Mouse (Mus musculus): ENCODE measurements around the gene Skp2. TPM values are rescaled to one million over a fixed set of nuclear protein-coding genes. Genes with fewer than 3 reads are reported as not detected.

The Skp2 gene
- polyA plus RNA-seq, 1 experiment from 2014 or later, result 29.0 TPM

DNA sequence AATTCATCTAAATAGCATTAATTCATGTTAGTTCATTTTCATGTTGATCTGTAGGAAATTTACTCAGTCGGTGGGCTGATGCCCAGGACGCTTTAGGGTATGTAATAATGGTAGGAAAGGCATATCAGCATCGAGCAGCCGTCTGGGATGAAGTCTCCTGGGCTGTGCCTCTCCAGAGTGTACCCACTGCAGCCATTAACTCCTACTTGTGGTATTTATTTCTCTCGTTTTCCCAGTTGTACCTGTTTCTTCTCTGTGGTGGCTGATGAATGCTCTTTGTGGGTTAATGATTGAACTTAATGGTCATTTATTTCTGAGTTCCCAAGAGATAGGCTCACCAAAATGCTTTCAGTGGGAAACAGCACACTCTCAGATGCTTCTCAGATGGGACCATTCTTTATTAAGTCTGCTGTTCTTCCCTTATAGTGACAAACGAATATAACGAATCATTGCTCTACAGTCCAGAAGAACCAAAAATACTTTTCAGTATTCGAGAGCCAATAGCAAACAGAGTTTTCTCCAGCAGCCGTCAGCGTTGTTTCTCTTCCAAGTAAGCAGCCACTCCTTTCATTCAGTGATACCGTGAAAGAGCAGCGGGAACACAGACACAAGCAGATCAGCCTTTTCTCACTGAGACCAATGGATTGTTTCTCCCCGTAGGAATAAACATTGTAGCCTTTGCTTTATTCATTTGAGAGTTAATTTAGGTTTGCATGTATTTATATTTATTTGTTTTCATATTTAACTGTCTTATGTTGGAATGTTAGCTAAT, 48.7 kb downstream of the Skp2 start:
- WGBS, result 75% methylated on average over 13 of the region's 13 CpGs
- H3K4me3 ChIP-seq (replicated peaks; ENCODE audit: low read depth, low read length), result no peak overlapping the region
- DNase-seq (ENCODE audit: low spot score) (no peak), ATAC-seq (replicated peaks; ENCODE audit: low FRiP score, low read depth) (0 out of 2 replicates have a peak, but pooled peaks have one; percentile 13)
- H3K9me3 ChIP-seq (replicated peaks; ENCODE audit: low read length), result no peaks in the 10 kb centered on the region
- H3K4me2 ChIP-seq (ENCODE audit: low read length), result no peak overlapping the region
- no peaks in the 10 kb centered on the region for H3K4me1 ChIP-seq (replicated peaks; ENCODE audit: insufficient read depth, low read length)
- no peak overlapping the region for H3K9ac ChIP-seq (ENCODE audit: low read depth, low read length)
- TF ChIP-seq CTCF (IDR thresholded peaks at IDR 0.05; ENCODE audit: low read depth), result no peak
- peaks cover 23% of the 10 kb centered on the region for H3K36me3 ChIP-seq (ENCODE audit: insufficient read depth, low read length)
- H3K27me3 ChIP-seq (ENCODE audit: insufficient read depth, low read length), result no peaks in the 10 kb centered on the region
- no peak overlapping the region for H3K27ac ChIP-seq

DNA sequence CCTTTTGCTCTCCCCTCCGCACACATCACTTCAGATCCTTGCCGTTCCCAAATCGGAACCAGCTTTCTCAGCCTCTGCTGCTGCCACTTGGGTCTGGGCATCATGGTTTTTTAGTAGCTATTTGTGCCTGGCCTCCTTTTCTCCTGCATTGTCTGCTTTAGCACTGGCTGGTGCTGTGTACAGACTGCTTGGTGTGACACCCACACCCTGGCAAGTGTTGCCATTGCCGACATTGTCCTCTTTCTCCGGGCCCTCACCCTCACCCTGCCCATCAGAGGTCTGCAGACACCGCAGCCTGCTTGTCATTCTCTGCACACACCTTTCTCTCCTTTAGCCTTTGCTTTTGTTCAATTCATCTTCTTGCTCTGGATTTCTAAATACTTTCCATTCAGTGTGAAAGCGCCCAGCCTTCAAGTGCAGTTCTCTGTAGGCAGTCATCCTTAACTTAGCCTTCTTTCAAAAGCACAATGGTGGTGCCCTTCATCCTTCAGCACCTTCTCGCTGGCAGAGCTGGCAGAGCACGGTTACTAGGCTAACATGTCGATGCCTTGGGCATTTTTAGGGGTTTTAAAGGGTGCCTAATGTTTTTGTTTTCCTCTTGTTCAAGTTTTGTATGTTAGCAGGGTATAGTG, 54.7 kb downstream of the Skp2 start:
- no peaks in the 10 kb centered on the region for H3K4me1 ChIP-seq (replicated peaks; ENCODE audit: insufficient read depth, low read length)
- H3K27ac ChIP-seq, result no peak overlapping the region
- H3K4me2 ChIP-seq (ENCODE audit: low read length), result no peak overlapping the region
- no peak for TF ChIP-seq CTCF (IDR thresholded peaks at IDR 0.05; ENCODE audit: low read depth)
- no peak for DNase-seq (ENCODE audit: low spot score)
- WGBS, result 92% methylated on average over 10 of the region's 10 CpGs
- H3K27me3 ChIP-seq (ENCODE audit: insufficient read depth, low read length), result no peaks in the 10 kb centered on the region
- ATAC-seq (replicated peaks; ENCODE audit: low FRiP score, low read depth), result no peak
- H3K36me3 ChIP-seq (ENCODE audit: insufficient read depth, low read length), result peaks cover 27% of the 10 kb centered on the region
- H3K9ac ChIP-seq (ENCODE audit: low read depth, low read length), result no peak overlapping the region
- no peak overlapping the region for H3K4me3 ChIP-seq (replicated peaks; ENCODE audit: low read depth, low read length)
- H3K9me3 ChIP-seq (replicated peaks; ENCODE audit: low read length), result no peaks in the 10 kb centered on the region

DNA sequence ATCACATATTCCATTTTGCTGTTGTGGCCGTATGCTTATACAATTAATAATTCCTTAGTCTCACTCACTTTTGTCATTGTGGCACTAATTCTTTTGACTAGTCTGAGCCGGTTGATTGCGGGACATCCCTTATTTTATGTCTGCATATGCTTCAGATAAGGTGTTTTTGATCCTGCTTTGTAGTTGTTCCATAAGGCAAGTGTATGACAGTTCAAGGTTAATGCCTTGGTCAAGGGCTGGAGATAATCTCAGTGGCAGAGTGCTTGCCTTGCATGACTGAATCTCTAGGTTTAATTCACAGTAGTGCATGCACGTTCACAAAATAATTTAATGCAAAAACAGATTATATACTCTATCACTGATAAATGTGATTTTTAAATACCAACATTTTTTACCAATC, 58.4 kb downstream of the Skp2 start:
- DNase-seq (ENCODE audit: low spot score) (no peak), ATAC-seq (replicated peaks; ENCODE audit: low FRiP score, low read depth) (no peak)
- Histone ChIP-seq H3K4me2 (ENCODE audit: low read length) (no peak overlapping the region), H3K4me3 (replicated peaks; ENCODE audit: low read depth, low read length) (no peak overlapping the region), H3K4me1 (replicated peaks; ENCODE audit: insufficient read depth, low read length) (no peaks in the 10 kb centered on the region), H3K9me3 (replicated peaks; ENCODE audit: low read length) (no peaks in the 10 kb centered on the region), H3K36me3 (ENCODE audit: insufficient read depth, low read length) (peaks cover 17% of the 10 kb centered on the region), H3K27ac (no peak overlapping the region), H3K27me3 (ENCODE audit: insufficient read depth, low read length) (no peaks in the 10 kb centered on the region), H3K9ac (ENCODE audit: low read depth, low read length) (no peak overlapping the region)
- no peak for TF ChIP-seq CTCF (IDR thresholded peaks at IDR 0.05; ENCODE audit: low read depth)
- WGBS, result 91% methylated on average over 4 of the region's 4 CpGs

DNA sequence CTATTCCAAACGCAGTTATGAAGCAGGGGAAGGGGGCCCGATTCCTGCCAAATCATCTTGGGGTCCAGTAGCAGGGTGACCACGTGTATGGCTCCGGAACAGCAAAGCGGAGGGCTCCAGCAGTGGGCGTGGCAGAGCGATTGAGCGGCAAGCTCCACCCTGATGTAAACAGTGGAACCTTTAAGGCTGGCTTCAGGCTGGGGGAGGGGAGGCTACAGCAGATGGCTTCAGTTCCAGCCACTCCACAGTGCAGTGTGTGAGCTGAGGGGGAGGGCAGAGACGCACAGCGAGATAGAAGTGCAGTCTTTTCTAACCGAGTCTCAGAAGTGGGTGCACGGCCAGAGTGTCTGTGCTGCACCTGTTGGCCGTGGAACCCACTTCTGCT, 60.9 kb downstream of the Skp2 start:
- no peak overlapping the region for H3K4me2 ChIP-seq (ENCODE audit: low read length)
- WGBS, result 23% methylated on average over 13 of the region's 13 CpGs
- ATAC-seq (replicated peaks; ENCODE audit: low FRiP score, low read depth), result peak; percentile 68; the same call in 1 of the 2 replicates

DNA sequence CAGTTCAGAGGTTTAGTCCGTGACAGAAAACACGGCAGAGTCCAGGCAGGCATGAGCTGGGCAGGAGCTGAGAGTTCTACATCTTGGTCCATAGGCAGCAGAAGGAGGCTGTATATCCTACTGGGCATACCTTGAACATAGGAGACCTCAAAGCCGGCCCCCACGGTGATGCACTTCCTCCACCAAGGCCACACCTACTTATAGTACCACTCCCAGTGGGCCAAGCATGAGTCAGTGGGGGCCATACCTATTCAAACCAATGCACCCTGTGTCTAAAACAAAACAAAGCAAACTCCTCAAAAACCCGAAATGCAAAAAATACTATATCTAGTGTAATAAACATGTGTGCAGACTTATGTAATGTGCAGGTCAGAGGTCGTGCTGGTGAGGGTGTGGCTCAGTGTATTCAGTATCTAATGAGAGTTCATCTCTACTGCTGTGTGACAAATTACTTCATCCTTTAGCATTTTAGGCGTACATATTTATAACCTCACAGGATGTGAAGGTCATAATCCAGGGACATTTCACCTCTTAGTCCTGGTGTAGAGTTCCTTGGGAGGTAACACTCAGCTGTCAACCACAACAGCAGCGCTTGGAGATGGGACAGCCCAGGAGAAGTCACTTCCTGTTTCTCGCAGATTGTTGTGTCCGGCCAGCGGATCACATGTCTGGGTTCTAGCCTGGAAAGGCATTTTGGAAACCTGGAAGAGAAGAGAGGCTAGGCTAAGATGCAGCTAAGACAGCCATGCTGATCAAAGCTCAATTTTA, 61.4 kb downstream of the Skp2 start:
- H3K4me1 ChIP-seq (replicated peaks; ENCODE audit: insufficient read depth, low read length), result peaks cover under 1% of the 10 kb centered on the region
- H3K4me2 ChIP-seq (ENCODE audit: low read length), result no peak overlapping the region
- H3K27me3 ChIP-seq (ENCODE audit: insufficient read depth, low read length), result no peaks in the 10 kb centered on the region
- no peak for TF ChIP-seq CTCF (IDR thresholded peaks at IDR 0.05; ENCODE audit: low read depth)
- DNase-seq (ENCODE audit: low spot score) (no peak), ATAC-seq (replicated peaks; ENCODE audit: low FRiP score, low read depth) (peak; percentile 30; the same call in 1 of the 2 replicates)
- no peak overlapping the region for H3K27ac ChIP-seq
- H3K9me3 ChIP-seq (replicated peaks; ENCODE audit: low read length), result no peaks in the 10 kb centered on the region
- H3K9ac ChIP-seq (ENCODE audit: low read depth, low read length), result no peak overlapping the region
- peaks cover 4% of the 10 kb centered on the region for H3K36me3 ChIP-seq (ENCODE audit: insufficient read depth, low read length)
- H3K4me3 ChIP-seq (replicated peaks; ENCODE audit: low read depth, low read length), result no peak overlapping the region
- 69% methylated on average over 11 of the region's 11 CpGs for WGBS

More for the DNA sequence above, 60.9 kb downstream of the Skp2 start:
- H3K9me3 ChIP-seq (replicated peaks; ENCODE audit: low read length), result no peaks in the 10 kb centered on the region
- no peak overlapping the region for H3K27ac ChIP-seq
- no peak overlapping the region for H3K9ac ChIP-seq (ENCODE audit: low read depth, low read length)
- no peaks in the 10 kb centered on the region for H3K4me1 ChIP-seq (replicated peaks; ENCODE audit: insufficient read depth, low read length)
- H3K36me3 ChIP-seq (ENCODE audit: insufficient read depth, low read length), result peaks cover 7% of the 10 kb centered on the region
- H3K4me3 ChIP-seq (replicated peaks; ENCODE audit: low read depth, low read length), result no peak overlapping the region
- H3K27me3 ChIP-seq (ENCODE audit: insufficient read depth, low read length), result no peaks in the 10 kb centered on the region
- peak; percentile 54 for DNase-seq (ENCODE audit: low spot score)
- TF ChIP-seq CTCF (IDR thresholded peaks at IDR 0.05; ENCODE audit: low read depth), result no peak

DNA sequence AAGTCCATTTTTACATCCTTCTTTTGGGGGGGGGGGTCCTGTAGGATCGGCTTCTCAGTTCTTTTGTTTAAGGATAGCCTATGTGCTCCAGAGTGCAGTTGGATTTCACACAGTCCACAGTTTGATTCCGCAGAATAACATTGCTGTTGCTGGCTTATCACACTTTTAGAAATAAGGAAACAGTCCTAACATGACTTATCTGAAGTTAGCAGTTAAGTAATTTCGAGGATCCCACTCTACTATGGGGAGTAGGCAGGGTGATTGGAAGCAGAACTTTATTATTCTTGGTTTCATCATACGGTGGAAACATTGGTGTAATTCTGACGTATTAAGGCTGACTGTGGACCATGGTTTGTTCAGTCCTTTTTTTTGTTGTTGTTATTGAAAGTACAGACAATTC, 64.6 kb downstream of the Skp2 start:
- Histone ChIP-seq H3K27ac (no peak overlapping the region), H3K9me3 (replicated peaks; ENCODE audit: low read length) (no peaks in the 10 kb centered on the region), H3K4me2 (ENCODE audit: low read length) (no peak overlapping the region), H3K27me3 (ENCODE audit: insufficient read depth, low read length) (no peaks in the 10 kb centered on the region), H3K9ac (ENCODE audit: low read depth, low read length) (no peak overlapping the region), H3K36me3 (ENCODE audit: insufficient read depth, low read length) (no peaks in the 10 kb centered on the region; the same call in 1 of the 2 replicates), H3K4me3 (replicated peaks; ENCODE audit: low read depth, low read length) (no peak overlapping the region), H3K4me1 (replicated peaks; ENCODE audit: insufficient read depth, low read length) (peaks cover 6% of the 10 kb centered on the region)
- WGBS, result 93% methylated on average over 5 of the region's 5 CpGs
- no peak for TF ChIP-seq CTCF (IDR thresholded peaks at IDR 0.05; ENCODE audit: low read depth)
- DNase-seq (ENCODE audit: low spot score) (no peak), ATAC-seq (replicated peaks; ENCODE audit: low FRiP score, low read depth) (no peak)

All from kidney, postnatal 0 days (tissue).